Mouse (Mus musculus): Measurements from ENCODE around the gene Adamts2. TPM values are rescaled to one million over a fixed set of nuclear protein-coding genes. Genes with fewer than 3 reads are reported as not detected.

Gene Adamts2
- total RNA-seq, 2 experiments from 2014 or later, result 11.1 to 14.3 TPM

GRCm38 (mm10) chr11:50658826-50659225, 56.9 kb downstream of the Adamts2 start:
- DNase-seq (ENCODE audit: extremely low spot score in 1 of 2, low spot score in 2 of 2), result no peak
- intact Hi-C loops (cut with DNase I), result no loop called here

GRCm38 (mm10) chr11:50662176-50662575, 60.3 kb downstream of the Adamts2 start:
- intact Hi-C loops (cut with DNase I), result no loop called here

DNA sequence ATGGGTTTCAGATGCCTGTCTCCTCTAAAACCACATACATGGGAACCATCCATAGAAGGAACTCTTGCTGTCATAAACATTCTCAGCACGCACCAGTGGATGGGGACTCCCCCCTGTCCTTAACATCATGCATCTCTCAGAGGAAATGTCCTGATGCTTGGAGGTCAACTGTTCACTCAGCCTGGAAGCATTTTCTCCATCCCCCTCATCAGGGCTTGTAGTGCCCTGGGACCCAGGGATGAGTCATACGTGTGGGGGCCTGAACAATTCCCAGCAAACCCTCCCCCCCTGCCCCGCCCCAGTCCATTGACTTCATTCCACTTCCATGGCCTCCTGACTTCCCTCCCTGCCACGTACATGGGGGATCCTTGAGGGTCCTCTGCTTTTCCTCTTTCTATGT, 62.9 kb downstream of the Adamts2 start:
- DNase-seq (ENCODE audit: extremely low spot score in 1 of 2, low spot score in 2 of 2), result no peak
- intact Hi-C loops (cut with DNase I), result no loop called here

More at GRCm38 (mm10) chr11:50662176-50662575, 60.3 kb downstream of the Adamts2 start:
- no peak for DNase-seq (ENCODE audit: extremely low spot score in 1 of 2, low spot score in 2 of 2)

DNA sequence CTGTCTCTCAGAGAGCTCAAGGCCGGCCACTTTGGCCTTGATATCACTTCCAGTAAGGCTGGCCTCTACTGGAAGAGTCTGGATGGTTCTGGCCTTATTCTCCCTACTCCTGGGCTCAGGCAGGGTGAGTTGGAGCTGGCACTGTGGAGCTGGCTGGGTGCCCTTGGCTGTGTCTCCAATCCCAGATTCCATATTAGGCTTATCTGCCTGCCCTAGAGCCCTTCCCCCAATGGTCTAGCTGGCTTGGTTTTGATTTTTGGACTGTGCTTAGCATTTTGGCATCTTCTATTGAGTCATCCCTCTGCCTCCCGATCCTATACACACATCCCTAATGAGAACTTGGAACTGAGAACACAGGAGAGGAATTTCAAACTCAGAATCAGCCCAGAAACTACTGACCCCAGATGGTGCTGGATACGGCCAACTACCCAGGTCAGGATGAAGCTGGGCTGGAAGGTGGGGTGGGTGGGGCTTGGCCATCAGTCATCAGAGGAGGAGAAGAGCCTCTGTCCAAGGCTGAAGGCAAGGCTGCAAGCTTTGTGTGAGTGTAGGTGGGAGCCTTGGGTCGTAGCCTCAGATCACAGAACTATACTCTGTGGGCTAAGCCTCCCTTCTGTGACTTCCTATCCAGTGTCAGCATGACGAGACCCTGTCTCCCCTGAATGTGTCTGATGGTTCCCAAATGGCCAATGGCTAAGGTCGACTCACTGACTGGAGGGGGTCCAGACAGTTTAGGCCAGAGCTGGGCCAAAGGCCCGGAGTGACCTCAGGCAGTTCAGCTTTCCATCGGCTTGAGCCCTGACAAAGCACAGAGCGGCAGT, 67.9 kb downstream of the Adamts2 start:
- intact Hi-C loops (cut with DNase I), result no loop called here
- DNase-seq (ENCODE audit: extremely low spot score in 1 of 2, low spot score in 2 of 2), result peak; percentile 16 to 56

- intact Hi-C loops (cut with DNase I), result no loop called here
- DNase-seq (ENCODE audit: extremely low spot score in 1 of 2, low spot score in 2 of 2), result no peak
Observed at GRCm38 (mm10) chr11:50670363-50670725, 68.5 kb downstream of the Adamts2 start.

DNA sequence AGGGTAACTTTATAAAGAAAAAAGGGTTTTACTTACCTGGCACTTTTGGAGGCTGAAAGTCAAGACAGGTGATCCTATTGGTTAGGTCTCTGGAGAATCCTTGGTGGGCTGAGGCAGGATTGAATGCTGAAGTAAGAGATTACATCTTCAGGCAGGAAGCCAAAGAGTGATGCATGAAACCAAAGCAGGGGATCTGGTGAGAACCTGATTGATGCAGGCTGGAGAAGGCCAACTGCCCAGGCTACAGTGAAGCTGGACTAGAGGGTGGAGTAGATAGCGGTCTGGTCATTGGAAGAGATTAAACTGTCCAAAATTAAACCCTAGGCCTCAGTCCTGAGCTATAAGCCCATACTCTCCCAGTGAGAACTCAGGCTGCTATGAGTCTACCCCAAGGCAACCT, 69.0 kb downstream of the Adamts2 start:
- intact Hi-C loops (cut with DNase I), result no loop called here
- no peak for DNase-seq (ENCODE audit: extremely low spot score in 1 of 2, low spot score in 2 of 2)

DNA sequence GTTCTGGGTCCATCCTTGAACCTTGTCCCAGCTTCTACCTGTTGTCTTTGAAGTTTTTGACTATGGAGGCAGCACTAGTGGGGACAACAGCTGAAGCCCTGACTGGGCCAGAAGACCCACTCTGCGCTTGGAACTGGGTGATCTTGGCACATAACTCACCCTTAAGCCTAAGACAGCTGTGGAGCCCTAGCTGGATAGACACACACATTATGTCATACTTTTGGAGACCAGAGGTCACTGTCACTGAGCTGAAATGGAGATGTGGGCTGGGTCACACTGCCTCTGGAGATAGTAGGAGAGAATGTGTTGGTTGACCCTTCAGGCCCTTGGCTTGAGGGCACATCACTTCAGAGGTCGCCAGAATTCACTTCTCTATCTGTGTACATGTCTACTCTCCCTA, 69.5 kb downstream of the Adamts2 start:
- intact Hi-C loops (cut with DNase I), result no loop called here

DNA sequence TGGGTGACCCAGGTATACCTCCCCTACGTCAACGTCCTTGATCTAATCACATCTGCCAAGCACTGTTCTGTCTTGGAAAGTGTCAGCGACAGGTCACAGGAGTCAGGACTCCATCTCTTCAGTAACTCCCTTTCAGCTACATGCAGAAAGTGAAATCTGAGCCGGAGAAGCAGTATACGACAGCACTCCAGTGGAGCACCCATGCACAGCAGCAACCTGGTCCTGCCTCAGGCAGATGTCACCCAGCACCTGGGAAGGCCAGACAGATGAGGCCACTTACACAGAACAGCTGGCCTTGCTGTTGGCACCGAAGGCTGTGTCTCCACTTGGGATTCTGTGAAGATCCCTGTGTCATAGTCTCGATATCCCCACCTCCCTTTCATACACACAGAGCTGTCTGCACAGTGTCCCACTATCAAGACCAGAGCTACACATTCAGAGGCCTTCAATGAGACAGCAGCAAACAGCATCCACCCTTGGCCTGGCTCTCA, 70.0 kb downstream of the Adamts2 start:
- DNase-seq (ENCODE audit: extremely low spot score in 1 of 2, low spot score in 2 of 2), result no peak
- intact Hi-C loops (cut with DNase I), result no loop called here

More for the DNA sequence above, 69.5 kb downstream of the Adamts2 start:
- no peak for DNase-seq (ENCODE audit: extremely low spot score in 1 of 2, low spot score in 2 of 2)

GRCm38 (mm10) chr11:50672866-50673265, 71.0 kb downstream of the Adamts2 start:
- intact Hi-C loops (cut with DNase I), result no loop called here
- DNase-seq (ENCODE audit: extremely low spot score in 1 of 2, low spot score in 2 of 2), result peak in 1 of 2 experiments; percentile 55

DNA sequence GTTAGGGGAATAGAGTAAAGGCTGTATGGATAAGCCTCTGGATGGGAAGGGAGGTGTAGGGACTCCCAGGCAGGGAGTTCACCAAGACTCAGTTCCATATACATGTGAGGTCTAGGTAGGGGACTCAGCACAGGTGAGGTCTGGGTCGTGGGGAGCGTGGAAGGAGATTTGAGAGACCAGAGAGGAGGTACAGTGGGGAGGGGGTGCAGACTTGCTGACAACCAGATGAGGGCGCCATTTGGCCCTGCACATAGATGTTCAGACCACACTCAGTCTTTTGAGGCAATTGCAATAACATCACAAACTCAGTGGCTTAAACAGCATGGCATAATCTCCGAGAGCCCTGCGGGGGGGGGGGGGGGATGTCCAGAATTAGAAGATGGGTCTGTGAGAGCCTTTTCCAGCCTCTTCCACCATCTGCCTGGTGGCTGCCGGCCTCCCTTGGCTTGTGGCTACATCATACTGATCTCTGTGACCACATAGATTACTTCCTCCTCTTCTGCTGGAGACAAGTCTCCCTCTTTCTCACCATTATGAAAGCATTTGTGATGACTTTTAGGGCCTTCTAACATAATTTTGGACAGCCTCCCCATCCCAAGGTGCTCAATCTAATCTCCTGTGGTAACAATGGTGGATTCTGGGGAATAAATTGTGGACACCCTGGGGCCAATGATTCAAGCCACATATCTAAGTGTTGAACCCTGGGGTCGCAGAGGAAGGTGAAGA, 71.8 kb downstream of the Adamts2 start:
- DNase-seq (ENCODE audit: extremely low spot score in 1 of 2, low spot score in 2 of 2), result peak in 1 of 2 experiments; percentile 40
- intact Hi-C loops (cut with DNase I), result no loop called here

- intact Hi-C loops (cut with DNase I), result no loop called here
- no peak for DNase-seq (ENCODE audit: extremely low spot score in 1 of 2, low spot score in 2 of 2)
Observed at GRCm38 (mm10) chr11:50674390-50674789, 72.5 kb downstream of the Adamts2 start.

- no peak for DNase-seq (ENCODE audit: extremely low spot score in 1 of 2, low spot score in 2 of 2)
- intact Hi-C loops (cut with DNase I), result no loop called here
Observed at GRCm38 (mm10) chr11:50678650-50679049, 76.8 kb downstream of the Adamts2 start.

DNA sequence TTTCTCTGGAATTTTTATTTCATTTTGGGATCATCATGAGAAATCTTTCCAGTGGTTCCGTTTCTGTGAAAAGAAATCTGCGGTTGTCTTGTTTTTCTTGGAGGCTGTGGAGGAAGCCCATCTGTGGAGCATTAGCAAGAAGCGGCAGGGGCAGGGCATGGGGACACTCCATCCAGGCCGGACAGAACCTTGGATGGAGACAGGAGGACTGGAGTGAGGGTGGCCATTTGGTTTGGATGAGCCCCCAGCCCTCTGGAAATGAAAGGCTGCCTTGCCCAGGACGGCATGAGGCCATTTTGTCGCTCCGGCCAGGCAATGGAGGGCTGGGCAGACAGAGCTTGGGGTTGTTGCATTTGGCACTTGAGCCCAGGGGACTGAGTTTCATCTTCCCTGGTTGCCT, 80.1 kb downstream of the Adamts2 start:
- intact Hi-C loops (cut with DNase I), result no loop called here
- no peak for DNase-seq (ENCODE audit: extremely low spot score in 1 of 2, low spot score in 2 of 2)

DNA sequence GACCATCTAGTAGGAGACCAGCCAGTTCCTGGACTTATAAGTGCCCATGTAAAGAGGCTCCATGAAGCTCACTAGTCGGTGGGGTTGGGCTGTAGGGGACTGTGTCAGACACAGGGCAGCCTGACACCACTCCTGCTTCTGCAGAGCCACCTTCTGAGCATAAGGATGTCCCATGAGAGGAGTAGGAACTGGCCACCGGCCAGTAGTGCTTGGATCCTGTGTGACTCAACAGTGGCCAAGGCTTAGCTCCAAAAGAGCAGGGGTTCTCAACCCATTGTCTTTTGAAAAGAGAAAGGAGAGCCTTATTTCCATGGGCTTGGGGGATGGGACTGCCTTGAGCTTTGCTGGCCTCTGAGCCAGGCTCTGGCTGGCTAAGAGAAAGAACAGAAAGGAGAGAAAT, 81.9 kb downstream of the Adamts2 start:
- no peak for DNase-seq (ENCODE audit: extremely low spot score in 1 of 2, low spot score in 2 of 2)
- intact Hi-C loops (cut with DNase I), result no loop called here

- intact Hi-C loops (cut with DNase I), result no loop called here
- DNase-seq (ENCODE audit: extremely low spot score in 1 of 2, low spot score in 2 of 2), result no peak
Observed at GRCm38 (mm10) chr11:50688584-50688983, 86.7 kb downstream of the Adamts2 start.

GRCm38 (mm10) chr11:50689672-50690071, 87.8 kb downstream of the Adamts2 start:
- intact Hi-C loops (cut with DNase I), result no loop called here

GRCm38 (mm10) chr11:50699971-50700370, 98.1 kb downstream of the Adamts2 start:
- intact Hi-C loops (cut with DNase I), result no loop called here
- DNase-seq (ENCODE audit: extremely low spot score in 1 of 2, low spot score in 2 of 2), result peak in 1 of 2 experiments; percentile 6

More at GRCm38 (mm10) chr11:50689672-50690071, 87.8 kb downstream of the Adamts2 start:
- DNase-seq (ENCODE audit: extremely low spot score in 1 of 2, low spot score in 2 of 2), result no peak

- peak in 1 of 2 experiments; percentile 6 for DNase-seq (ENCODE audit: extremely low spot score in 1 of 2, low spot score in 2 of 2)
- intact Hi-C loops (cut with DNase I), result no loop called here
Observed at GRCm38 (mm10) chr11:50700496-50700895, 98.6 kb downstream of the Adamts2 start.

DNA sequence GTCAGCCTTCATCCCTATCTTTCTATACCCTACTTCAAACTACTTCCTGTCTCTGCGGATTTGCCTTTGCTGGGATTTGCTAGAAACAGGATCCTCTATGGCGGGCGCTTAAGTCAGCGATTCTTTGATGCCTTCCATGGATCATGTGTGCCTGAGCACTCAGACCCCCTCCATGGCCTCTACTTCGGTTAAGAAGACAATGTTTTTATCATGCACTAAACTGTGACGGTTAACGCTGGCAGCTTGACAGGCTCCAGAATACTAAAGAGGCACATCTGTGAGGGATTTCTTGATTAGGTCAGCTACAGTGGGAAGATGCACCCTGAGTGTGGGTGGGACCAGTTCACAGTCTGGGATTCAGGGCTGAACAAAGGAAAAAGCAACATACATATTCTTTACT, 101.5 kb downstream of the Adamts2 start:
- intact Hi-C loops (cut with DNase I), result no loop called here

DNA sequence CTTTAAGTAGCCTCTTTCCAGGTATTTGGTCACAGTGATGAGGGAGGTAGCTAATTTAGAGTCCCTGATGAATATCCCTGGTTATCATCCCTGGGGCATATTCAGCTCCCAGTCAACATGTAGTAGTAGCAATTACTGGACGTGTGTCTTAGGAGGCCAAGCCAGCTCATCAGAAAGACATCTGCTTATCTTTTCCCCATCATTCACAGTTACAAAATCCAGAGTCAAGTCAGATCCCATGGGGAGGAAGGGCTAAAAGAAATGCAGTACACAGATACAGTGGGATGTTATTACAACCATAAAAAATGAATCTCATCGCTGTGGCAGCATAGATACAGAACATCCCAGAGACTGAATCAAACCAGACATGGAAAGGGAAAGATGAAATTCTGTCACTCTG, 102.6 kb downstream of the Adamts2 start:
- DNase-seq (ENCODE audit: extremely low spot score in 1 of 2, low spot score in 2 of 2), result no peak
- intact Hi-C loops (cut with DNase I), result no loop called here

More for the DNA sequence above, 101.5 kb downstream of the Adamts2 start:
- DNase-seq (ENCODE audit: extremely low spot score in 1 of 2, low spot score in 2 of 2), result peak in 1 of 2 experiments; percentile 13
